Mouse (Mus musculus): ENCODE results near the gene Pbx3. TPM values are rescaled to one million over a fixed set of nuclear protein-coding genes. Genes with fewer than 3 reads are reported as not detected.

The Pbx3 gene
- polyA plus RNA-seq, 1 experiment from 2014 or later, result 21.3 TPM

- WGBS, result 68% methylated on average over 8 of the region's 8 CpGs
- H3K4me3 ChIP-seq (replicated peaks; ENCODE audit: low read depth, low read length), result no peak overlapping the region
- H3K36me3 ChIP-seq (ENCODE audit: insufficient read depth, low read length), result no peaks in the 10 kb centered on the region
- H3K27ac ChIP-seq, result no peak overlapping the region
- H3K9ac ChIP-seq (ENCODE audit: low read depth, low read length), result no peak overlapping the region
- ATAC-seq (replicated peaks; ENCODE audit: low FRiP score, low read depth) (no peak), DNase-seq (ENCODE audit: low spot score) (no peak)
- no peaks in the 10 kb centered on the region for H3K9me3 ChIP-seq (replicated peaks; ENCODE audit: low read length)
- H3K4me1 ChIP-seq (replicated peaks; ENCODE audit: insufficient read depth, low read length), result no peaks in the 10 kb centered on the region
- H3K4me2 ChIP-seq (ENCODE audit: low read length), result no peak overlapping the region
- no peak for TF ChIP-seq CTCF (IDR thresholded peaks at IDR 0.05; ENCODE audit: low read depth)
- H3K27me3 ChIP-seq (ENCODE audit: insufficient read depth, low read length), result no peaks in the 10 kb centered on the region
These were observed 178.8 kb downstream of the Pbx3 start for GRCm38 (mm10) chr2:34193870-34194820.

- no peaks in the 10 kb centered on the region for H3K9me3 ChIP-seq (replicated peaks; ENCODE audit: low read length)
- no peak for TF ChIP-seq CTCF (IDR thresholded peaks at IDR 0.05; ENCODE audit: low read depth)
- H3K4me3 ChIP-seq (replicated peaks; ENCODE audit: low read depth, low read length), result no peak overlapping the region
- no peaks in the 10 kb centered on the region for H3K36me3 ChIP-seq (ENCODE audit: insufficient read depth, low read length)
- 85% methylated on average over 5 of the region's 5 CpGs for WGBS
- H3K4me2 ChIP-seq (ENCODE audit: low read length), result no peak overlapping the region
- DNase-seq (ENCODE audit: low spot score) (no peak), ATAC-seq (replicated peaks; ENCODE audit: low FRiP score, low read depth) (no peak)
- H3K27me3 ChIP-seq (ENCODE audit: insufficient read depth, low read length), result no peaks in the 10 kb centered on the region
- no peaks in the 10 kb centered on the region for H3K4me1 ChIP-seq (replicated peaks; ENCODE audit: insufficient read depth, low read length)
- no peak overlapping the region for H3K9ac ChIP-seq (ENCODE audit: low read depth, low read length)
- H3K27ac ChIP-seq, result no peak overlapping the region
These were observed 179.7 kb downstream of the Pbx3 start for GRCm38 (mm10) chr2:34193276-34193675.

- DNase-seq (ENCODE audit: low spot score) (no peak), ATAC-seq (replicated peaks; ENCODE audit: low FRiP score, low read depth) (no peak)
- Histone ChIP-seq H3K9ac (ENCODE audit: low read depth, low read length) (no peak overlapping the region), H3K36me3 (ENCODE audit: insufficient read depth, low read length) (no peaks in the 10 kb centered on the region), H3K4me3 (replicated peaks; ENCODE audit: low read depth, low read length) (no peak overlapping the region), H3K4me1 (replicated peaks; ENCODE audit: insufficient read depth, low read length) (no peaks in the 10 kb centered on the region), H3K9me3 (replicated peaks; ENCODE audit: low read length) (no peaks in the 10 kb centered on the region), H3K27me3 (ENCODE audit: insufficient read depth, low read length) (no peaks in the 10 kb centered on the region), H3K4me2 (ENCODE audit: low read length) (no peak overlapping the region), H3K27ac (no peak overlapping the region)
- WGBS, result 60% methylated on average over 2 of the region's 2 CpGs
- TF ChIP-seq CTCF (IDR thresholded peaks at IDR 0.05; ENCODE audit: low read depth), result no peak
These were observed 185.6 kb downstream of the Pbx3 start for GRCm38 (mm10) chr2:34187366-34187765.

DNA sequence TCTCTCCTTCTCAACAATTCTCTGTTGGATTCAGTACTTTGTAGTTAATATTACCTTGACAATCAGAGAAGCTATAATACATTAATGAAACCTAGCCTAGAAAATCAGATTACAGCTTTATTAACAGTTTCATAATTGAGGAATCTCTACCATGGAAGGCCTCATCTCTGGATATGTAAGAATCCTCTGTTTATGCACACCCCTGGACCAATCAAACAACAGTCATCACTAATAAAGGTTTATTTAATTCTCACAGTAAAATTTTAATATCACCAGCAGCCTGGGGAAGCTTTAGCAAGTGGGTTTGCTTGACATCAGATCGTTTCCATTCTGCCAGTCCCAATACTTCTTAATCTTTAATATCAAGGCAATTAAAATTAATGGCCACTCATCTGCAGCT lies 191.3 kb downstream of the Pbx3 start:
- Histone ChIP-seq H3K4me2 (ENCODE audit: low read length) (no peak overlapping the region), H3K4me1 (replicated peaks; ENCODE audit: insufficient read depth, low read length) (no peaks in the 10 kb centered on the region), H3K27me3 (ENCODE audit: insufficient read depth, low read length) (no peaks in the 10 kb centered on the region), H3K4me3 (replicated peaks; ENCODE audit: low read depth, low read length) (no peak overlapping the region), H3K27ac (no peak overlapping the region), H3K9ac (ENCODE audit: low read depth, low read length) (no peak overlapping the region), H3K9me3 (replicated peaks; ENCODE audit: low read length) (no peaks in the 10 kb centered on the region), H3K36me3 (ENCODE audit: insufficient read depth, low read length) (no peaks in the 10 kb centered on the region)
- no peak for TF ChIP-seq CTCF (IDR thresholded peaks at IDR 0.05; ENCODE audit: low read depth)
- DNase-seq (ENCODE audit: low spot score) (no peak), ATAC-seq (replicated peaks; ENCODE audit: low FRiP score, low read depth) (no peak)
- 71% methylated on average over 1 of the region's 1 CpGs for WGBS

- TF ChIP-seq CTCF (IDR thresholded peaks at IDR 0.05; ENCODE audit: low read depth), result no peak
- ATAC-seq (replicated peaks; ENCODE audit: low FRiP score, low read depth) (no peak), DNase-seq (ENCODE audit: low spot score) (no peak)
- H3K9ac ChIP-seq (ENCODE audit: low read depth, low read length), result no peak overlapping the region
- no peak overlapping the region for H3K27ac ChIP-seq
- H3K36me3 ChIP-seq (ENCODE audit: insufficient read depth, low read length), result no peaks in the 10 kb centered on the region
- H3K27me3 ChIP-seq (ENCODE audit: insufficient read depth, low read length), result no peaks in the 10 kb centered on the region
- no peak overlapping the region for H3K4me2 ChIP-seq (ENCODE audit: low read length)
- no peaks in the 10 kb centered on the region for H3K4me1 ChIP-seq (replicated peaks; ENCODE audit: insufficient read depth, low read length)
- WGBS, result 80% methylated on average over 1 of the region's 1 CpGs
- no peaks in the 10 kb centered on the region for H3K9me3 ChIP-seq (replicated peaks; ENCODE audit: low read length)
- H3K4me3 ChIP-seq (replicated peaks; ENCODE audit: low read depth, low read length), result no peak overlapping the region
These were observed 193.6 kb downstream of the Pbx3 start for GRCm38 (mm10) chr2:34179299-34179698.

DNA sequence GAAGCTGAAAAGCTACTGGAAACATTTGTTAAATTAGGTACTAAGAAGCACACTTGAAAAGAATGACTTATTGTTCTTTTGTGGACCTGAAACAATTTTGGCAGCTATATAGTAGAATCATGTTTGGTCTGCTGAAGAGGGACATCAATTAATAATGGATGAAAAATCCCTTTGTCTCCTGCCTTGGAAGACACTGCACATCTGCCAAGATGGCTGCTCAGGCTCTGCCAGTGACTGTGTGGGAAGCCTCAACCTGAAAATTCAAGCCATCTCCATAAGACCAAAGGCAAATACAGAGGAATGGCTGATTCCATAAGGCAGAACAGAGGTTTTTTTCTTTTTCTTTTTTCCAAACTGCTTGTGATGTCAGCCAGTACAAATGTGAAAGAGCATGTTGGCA lies 194.3 kb downstream of the Pbx3 start:
- ATAC-seq (replicated peaks; ENCODE audit: low FRiP score, low read depth) (no peak), DNase-seq (ENCODE audit: low spot score) (no peak)
- Histone ChIP-seq H3K9me3 (replicated peaks; ENCODE audit: low read length) (no peaks in the 10 kb centered on the region), H3K4me2 (ENCODE audit: low read length) (no peak overlapping the region), H3K4me3 (replicated peaks; ENCODE audit: low read depth, low read length) (no peak overlapping the region), H3K9ac (ENCODE audit: low read depth, low read length) (no peak overlapping the region), H3K4me1 (replicated peaks; ENCODE audit: insufficient read depth, low read length) (no peaks in the 10 kb centered on the region), H3K27me3 (ENCODE audit: insufficient read depth, low read length) (no peaks in the 10 kb centered on the region), H3K36me3 (ENCODE audit: insufficient read depth, low read length) (no peaks in the 10 kb centered on the region), H3K27ac (no peak overlapping the region)
- no peak for TF ChIP-seq CTCF (IDR thresholded peaks at IDR 0.05; ENCODE audit: low read depth)
